Mouse (Mus musculus) stomach, postnatal 0 days (tissue): ENCODE data around the gene Cdc20b.

Source experiments
- CTCF ChIP-seq: IDR thresholded peaks from 2 replicates; pipeline ENCODE4 v1.5.1; 2016; ENCODE audit warnings: antibody characterized with exemption, low read depth, mild to moderate bottlenecking, moderate library complexity
- EP300 ChIP-seq: optimal IDR thresholded peaks from 2 replicates; pipeline ENCODE3; 2016; ENCODE audit warnings: antibody characterized with exemption

- TF ChIP-seq CTCF = peak; percentile 65
- no peak for TF ChIP-seq EP300
Observed at GRCm38 (mm10) chr13:113055826-113056225, 20.9 kb downstream of the Cdc20b start.
